Mouse (Mus musculus) urinary bladder, postnatal 10 days (tissue): ENCODE data around the gene Zg16.

Experiments used
- DNase-seq: peaks from one replicate; pipeline ENCODE4 v3.0.0; 2022; ENCODE audit warnings: low spot score

The Zg16 gene

GRCm38 (mm10) chr7:127003620-127004019 lies 83.5 kb downstream of the Zg16 start:
- DNase-seq, result no peak
